Mouse (Mus musculus) heart, postnatal 10 days (tissue): ENCODE results near the gene E2f6. TPM values are rescaled to one million over a fixed set of nuclear protein-coding genes. Genes with fewer than 3 reads are reported as not detected.

Source experiments
- DNase-seq, 2 experiments: peaks; one replicate each; pipeline ENCODE4 v3.0.0; 2021
- intact Hi-C: fragments of 180-260 bp; cut with DNase I; formaldehyde crosslinking; loops from one replicate; pipeline ENCODE4 v1.15.1; 2025
- microRNA-seq, 2 experiments: library from miRNA; unstranded; fragments of <30 nt; microRNA quantifications; one replicate each; pipeline ENCODE4 v1.2.0; 2022
- total RNA-seq, 2 experiments: library from RNA; stranded (reverse); gene quantifications; 2 replicates each; pipeline ENCODE4 v1.2.3; 2021

The E2f6 gene
- total RNA-seq, 2 experiments from 2014 or later = 52.7 to 58.7 TPM

- no peak for DNase-seq
- intact Hi-C loops = loop anchor here (2.0 kb wide), 1 partner anchor 33 kb away; no protein-coding TSS in a partner anchor
Measured at GRCm38 (mm10) chr12:16869870-16870404, 59.2 kb downstream of the E2f6 start.

GRCm38 (mm10) chr12:16870405-16871068 lies 59.8 kb downstream of the E2f6 start:
- intact Hi-C loops = no loop called here
- DNase-seq = peak; percentile 89 to 90

- DNase-seq = no peak
- intact Hi-C loops = no loop called here
Measured at GRCm38 (mm10) chr12:16872006-16872405, 61.2 kb downstream of the E2f6 start.

DNA sequence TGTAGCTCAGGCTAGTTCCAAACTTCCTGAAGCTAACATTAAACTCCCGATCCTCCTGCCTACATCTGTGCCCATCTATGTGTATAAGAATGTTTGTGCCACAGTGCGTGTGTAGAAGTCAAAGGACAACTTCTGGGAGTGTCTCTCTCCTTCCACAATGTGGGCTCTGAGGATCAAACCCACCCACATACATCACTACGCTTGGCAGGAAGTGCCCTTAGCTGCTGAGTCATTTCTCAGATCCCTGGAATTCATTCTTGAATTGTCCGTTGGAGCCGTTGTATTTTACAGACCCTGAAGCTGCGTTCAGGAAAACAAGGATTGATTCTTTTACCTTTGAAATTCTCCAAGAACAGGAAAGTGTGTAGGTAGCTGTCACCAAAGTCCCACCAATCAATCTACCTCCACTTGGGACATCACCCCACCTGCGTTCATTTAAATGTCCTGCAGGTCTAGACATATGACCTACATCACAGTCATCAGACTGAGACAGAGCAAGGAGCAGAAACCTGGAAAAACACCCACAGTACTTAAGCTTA lies 62.2 kb downstream of the E2f6 start:
- no peak for DNase-seq
- intact Hi-C loops = no loop called here

- intact Hi-C loops = no loop called here
- no peak for DNase-seq
Measured at GRCm38 (mm10) chr12:16873549-16873948, 62.8 kb downstream of the E2f6 start.

DNA sequence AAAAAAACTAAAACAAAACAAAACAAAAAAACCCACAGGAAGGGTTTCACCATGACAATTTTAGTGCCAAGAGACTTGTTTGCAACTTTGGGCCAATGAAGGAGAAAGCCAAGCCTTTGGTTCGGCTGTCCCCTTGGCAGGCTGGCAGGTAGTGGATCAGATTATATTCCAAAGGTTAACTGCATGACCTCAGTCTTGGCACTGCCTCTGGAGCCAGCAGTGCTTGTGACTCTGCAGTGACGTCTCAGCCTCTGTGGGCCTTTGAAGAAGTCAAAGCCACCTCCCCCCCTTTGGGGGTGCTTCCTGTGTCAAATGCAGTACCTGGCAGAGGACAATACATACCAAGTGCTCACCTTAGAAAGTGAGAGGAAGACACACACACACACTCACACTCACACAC lies 63.3 kb downstream of the E2f6 start:
- intact Hi-C loops = no loop called here
- DNase-seq = peak; percentile 64 to 73

GRCm38 (mm10) chr12:16875269-16875668 lies 64.5 kb downstream of the E2f6 start:
- no peak for DNase-seq

DNA sequence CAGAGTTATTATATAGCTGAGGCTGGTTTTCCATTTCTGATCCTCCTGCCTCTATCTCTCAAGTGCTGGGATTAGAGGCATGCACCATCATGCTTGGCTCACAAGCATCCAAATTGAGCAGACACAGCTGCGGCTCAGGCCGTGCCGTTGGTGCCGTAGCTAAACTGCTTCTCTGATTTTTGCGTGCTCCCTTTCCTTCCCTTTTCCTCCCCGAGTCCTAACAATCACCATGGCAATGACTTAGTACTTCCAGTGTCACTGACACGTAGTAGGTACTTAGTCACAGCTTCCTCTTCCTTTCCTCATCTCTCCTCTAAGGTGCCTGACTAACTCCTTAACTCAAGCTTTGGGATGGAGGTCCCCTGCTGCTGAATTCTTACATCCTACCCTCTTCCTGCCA lies 64.9 kb downstream of the E2f6 start:
- intact Hi-C loops = no loop called here

More at GRCm38 (mm10) chr12:16875269-16875668, 64.5 kb downstream of the E2f6 start:
- intact Hi-C loops = no loop called here

DNA sequence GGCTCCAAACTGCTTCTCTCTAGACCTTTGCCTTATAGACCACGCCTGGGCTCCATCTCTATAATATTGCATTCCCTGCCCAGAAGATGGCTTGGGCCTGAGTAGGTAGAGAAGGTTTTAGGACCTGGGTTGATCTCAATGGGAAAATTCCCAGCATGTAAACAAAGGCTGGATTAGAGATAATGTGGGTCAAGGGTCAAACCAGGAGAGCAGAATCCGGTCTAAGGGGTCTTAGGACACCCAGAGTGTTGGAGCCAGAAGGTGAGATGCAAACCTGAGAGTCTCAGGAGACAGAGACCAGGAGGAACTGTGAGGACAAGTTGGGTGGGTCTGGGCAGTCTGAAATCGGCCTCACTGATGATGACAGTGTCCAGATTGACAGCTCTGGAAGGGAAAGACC lies 65.9 kb downstream of the E2f6 start:
- DNase-seq = no peak

More for the DNA sequence above, 64.9 kb downstream of the E2f6 start:
- no peak for DNase-seq

GRCm38 (mm10) chr12:16877141-16877540 lies 66.4 kb downstream of the E2f6 start:
- intact Hi-C loops = no loop called here
- no peak for DNase-seq

More for the DNA sequence above, 65.9 kb downstream of the E2f6 start:
- intact Hi-C loops = no loop called here

GRCm38 (mm10) chr12:16877679-16878078 lies 66.9 kb downstream of the E2f6 start:
- intact Hi-C loops = loop anchor here (2.0 kb wide), 1 partner anchor 15 kb away; no protein-coding TSS in a partner anchor
- no peak for DNase-seq

DNA sequence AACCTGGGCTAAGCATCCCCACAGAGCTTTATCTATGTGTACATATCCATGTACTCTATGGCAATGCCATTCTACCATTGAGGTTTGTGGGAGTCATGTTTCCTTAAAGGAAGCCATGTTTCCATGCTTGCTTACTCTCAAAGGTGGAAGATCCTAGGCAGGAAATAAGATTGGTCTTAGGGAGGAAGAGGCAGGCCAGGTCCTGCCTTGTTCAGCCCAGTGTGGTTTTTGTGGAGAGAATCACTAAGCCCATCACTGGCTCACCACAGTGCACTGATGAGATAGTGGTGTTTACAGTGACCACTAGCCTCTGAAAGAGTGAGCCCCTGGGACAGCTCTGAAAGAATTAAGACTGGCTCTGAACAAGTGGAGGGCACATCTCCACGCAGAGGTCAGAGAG lies 68.6 kb downstream of the E2f6 start:
- no peak for DNase-seq
- intact Hi-C loops = loop anchor here (2.0 kb wide), 1 partner anchor 13 kb away; no protein-coding TSS in a partner anchor

- intact Hi-C loops = no loop called here
- DNase-seq = no peak
Measured at GRCm38 (mm10) chr12:16880077-16880476, 69.3 kb downstream of the E2f6 start.

- intact Hi-C loops = no loop called here
Measured at GRCm38 (mm10) chr12:16882442-16882841, 71.7 kb downstream of the E2f6 start.

GRCm38 (mm10) chr12:16883111-16883510 lies 72.3 kb downstream of the E2f6 start:
- no peak for DNase-seq
- intact Hi-C loops = no loop called here

More at GRCm38 (mm10) chr12:16882442-16882841, 71.7 kb downstream of the E2f6 start:
- DNase-seq = no peak

- DNase-seq = no peak
- intact Hi-C loops = no loop called here
Measured at GRCm38 (mm10) chr12:16884534-16884933, 73.8 kb downstream of the E2f6 start.

DNA sequence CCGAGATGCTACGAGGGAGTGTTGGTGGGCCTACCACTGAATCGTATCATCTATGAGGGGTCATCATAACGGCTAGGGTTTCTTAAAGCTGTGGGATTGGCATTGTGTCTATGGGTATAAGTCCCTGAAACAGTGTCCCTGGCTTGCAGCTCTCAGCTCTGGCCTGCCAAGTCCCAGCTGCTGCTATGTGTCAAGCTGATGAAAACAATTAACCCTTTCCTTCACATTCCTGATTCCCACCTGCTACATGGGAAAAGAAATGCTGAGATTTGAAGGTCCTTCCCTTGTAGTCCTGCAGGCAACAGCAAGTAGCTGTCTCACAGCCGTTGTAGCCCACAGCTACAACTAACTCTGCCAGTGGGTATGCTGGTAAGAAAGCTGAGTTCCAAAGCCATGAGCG lies 75.6 kb downstream of the E2f6 start:
- DNase-seq = no peak
- intact Hi-C loops = no loop called here

Small RNA genes within 50 kb of the gene (microRNA-seq; reads per million reads assigned to microRNA genes)
- 0 reads per million in 2 experiments for gene Gm44305

Other genes starting within 250 kb of the E2f6 start
- gene Lpin1, start 200.0 kb upstream of the E2f6 start, total RNA-seq = 100 to 1,000 TPM in 1 of 2 experiments, 10 to 100 TPM in 1; 65.1 to 106 TPM
- gene Ntsr2, start 157.6 kb upstream of the E2f6 start, total RNA-seq = 1 to 10 TPM; 3.5 to 5.6 TPM
- under 1 TPM; 0.55 to 0.74 TPM for gene Greb1, start 10.1 kb upstream of the E2f6 start, total RNA-seq
- gene Rock2, start 83.9 kb downstream of the E2f6 start, total RNA-seq = 10 to 100 TPM; 90.0 to 93.5 TPM
- 1 to 10 TPM; 2.4 to 3.0 TPM for gene Pqlc3, start 189.4 kb downstream of the E2f6 start, total RNA-seq
- under 1 TPM in 1 of 2 experiments, not detected in 1; 0.12 TPM for gene 2410004P03Rik, start 200.8 kb downstream of the E2f6 start, total RNA-seq